Mouse (Mus musculus) liver, embryonic 13.5 days (tissue): Measurements from ENCODE around the gene Nckap5. TPM values are rescaled to one million over a fixed set of nuclear protein-coding genes. Genes with fewer than 3 reads are reported as not detected.

Experiments used
- ATAC-seq: fragments of 200-750 bp; cut with Nextera tagmentation; 2 replicates; pipeline ENCODE4 v1.8.0; 2017; ENCODE audit warnings: low read depth, mild to moderate bottlenecking, moderate number of reproducible peaks, moderate library complexity
- DNase-seq: peaks from one replicate; pipeline ENCODE4 v3.0.0; 2022
- H3K27ac ChIP-seq: fragments of 300-500 bp; sonication (generic); 2 replicates; pipeline ENCODE4 v1.5.1; 2015; ENCODE audit warnings: moderate library complexity, mild to moderate bottlenecking, inconsistent platforms
- H3K27me3 ChIP-seq: fragments of 300-500 bp; sonication (generic); 2 replicates; pipeline ENCODE4 v1.6.1; 2015; ENCODE audit warnings: mild to moderate bottlenecking, inconsistent platforms
- H3K36me3 ChIP-seq: fragments of 300-500 bp; sonication (generic); 2 replicates; pipeline ENCODE4 v1.6.1; 2015; ENCODE audit warnings: mild to moderate bottlenecking, inconsistent platforms
- H3K4me1 ChIP-seq: fragments of 300-500 bp; sonication (generic); replicated peaks from 2 replicates; pipeline ENCODE4 v1.6.1; 2015; ENCODE audit warnings: inconsistent platforms
- H3K4me2 ChIP-seq: fragments of 300-500 bp; sonication (generic); 2 replicates; pipeline ENCODE4 v1.6.1; 2015; ENCODE audit warnings: inconsistent platforms, mild to moderate bottlenecking, moderate library complexity
- H3K4me3 ChIP-seq: fragments of 300-500 bp; sonication (generic); replicated peaks from 2 replicates; pipeline ENCODE4 v1.5.1; 2015; ENCODE audit warnings: mild to moderate bottlenecking, inconsistent platforms
- H3K9ac ChIP-seq: fragments of 300-500 bp; sonication (generic); 2 replicates; pipeline ENCODE4 v1.6.1; 2015; ENCODE audit warnings: mild to moderate bottlenecking, inconsistent platforms
- H3K9me3 ChIP-seq: fragments of 300-500 bp; sonication (generic); replicated peaks from 2 replicates; pipeline ENCODE4 v1.6.1; 2016; ENCODE audit warnings: inconsistent platforms
- WGBS: fragments of 180-500 bp; shearing (Covaris S2); methylation state at CpG from one replicate; pipeline ENCODE4 v1.1.7; 2015; ENCODE audit not compliant: insufficient replicate concordance; 5-methylcytosine and 5-hydroxymethylcytosine counted together
- polyA plus RNA-seq: library from polyadenylated mRNA; unstranded; fragments of >200 nt; fragmentation: Nextera tagmentation; extraction: Ambion mirVana; gene quantifications from 2 replicates; pipeline ENCODE4 v1.2.1, GENCODE M21; 2015

The Nckap5 gene
- polyA plus RNA-seq, 1 experiment from 2014 or later = 0.74 TPM

GRCm38 (mm10) chr1:126334202-126334601, 496.4 kb downstream of the Nckap5 start:
- peak; percentile 4 for DNase-seq
- H3K4me3 ChIP-seq = no peak overlapping the region
- no peak overlapping the region for H3K27ac ChIP-seq
- no peaks in the 10 kb centered on the region for H3K27me3 ChIP-seq
- H3K9me3 ChIP-seq = no peaks in the 10 kb centered on the region
- 21% methylated on average over 4 of the region's 4 CpGs for WGBS
- H3K36me3 ChIP-seq = no peaks in the 10 kb centered on the region
- no peak overlapping the region for H3K9ac ChIP-seq
- peaks cover 20% of the 10 kb centered on the region for H3K4me1 ChIP-seq
- peak; percentile 96 for ATAC-seq
- no peak overlapping the region for H3K4me2 ChIP-seq

GRCm38 (mm10) chr1:126332026-126332425, 498.6 kb downstream of the Nckap5 start:
- Histone ChIP-seq H3K4me1 (peaks cover 20% of the 10 kb centered on the region), H3K4me2 (no peak overlapping the region), H3K4me3 (no peak overlapping the region), H3K9me3 (no peaks in the 10 kb centered on the region), H3K27ac (no peak overlapping the region), H3K36me3 (no peaks in the 10 kb centered on the region), H3K9ac (no peak overlapping the region), H3K27me3 (no peaks in the 10 kb centered on the region)
- 59% methylated on average over 2 of the region's 2 CpGs for WGBS
- ATAC-seq = no peak
- no peak for DNase-seq

GRCm38 (mm10) chr1:126320696-126321095, 509.9 kb downstream of the Nckap5 start:
- no peaks in the 10 kb centered on the region for H3K36me3 ChIP-seq
- H3K27me3 ChIP-seq = no peaks in the 10 kb centered on the region
- H3K9me3 ChIP-seq = no peaks in the 10 kb centered on the region
- 69% methylated on average over 1 of the region's 1 CpGs for WGBS
- no peak for DNase-seq
- H3K9ac ChIP-seq = no peak overlapping the region
- no peak overlapping the region for H3K4me2 ChIP-seq
- peaks cover 25% of the 10 kb centered on the region for H3K4me1 ChIP-seq
- no peak overlapping the region for H3K27ac ChIP-seq
- H3K4me3 ChIP-seq = no peak overlapping the region
- no peak for ATAC-seq

- H3K27me3 ChIP-seq = no peaks in the 10 kb centered on the region
- H3K4me3 ChIP-seq = 0 out of 2 replicates have a peak overlapping the region, but pooled peaks have one; percentile 3
- DNase-seq (peak; percentile 61), ATAC-seq (peak; percentile 94)
- H3K4me1 ChIP-seq = peaks cover 25% of the 10 kb centered on the region
- WGBS = 23% methylated on average over 11 of the region's 11 CpGs
- peak overlapping the region; percentile 45 for H3K4me2 ChIP-seq
- peak overlapping the region; percentile 75 for H3K27ac ChIP-seq
- no peaks in the 10 kb centered on the region for H3K9me3 ChIP-seq
- no peaks in the 10 kb centered on the region for H3K36me3 ChIP-seq
- no peak overlapping the region for H3K9ac ChIP-seq
These were observed 512.6 kb downstream of the Nckap5 start for GRCm38 (mm10) chr1:126317874-126318607.

GRCm38 (mm10) chr1:126317345-126317744, 513.3 kb downstream of the Nckap5 start:
- no peaks in the 10 kb centered on the region for H3K27me3 ChIP-seq
- WGBS = 52% methylated on average over 4 of the region's 4 CpGs
- DNase-seq (no peak), ATAC-seq (peak; percentile 41; the same call in 1 of the 2 replicates)
- peak overlapping the region; percentile 55; the same call in 1 of the 2 replicates for H3K27ac ChIP-seq
- no peak overlapping the region for H3K9ac ChIP-seq
- peak overlapping the region; percentile 45 for H3K4me2 ChIP-seq
- no peaks in the 10 kb centered on the region for H3K36me3 ChIP-seq
- no peaks in the 10 kb centered on the region for H3K9me3 ChIP-seq
- peaks cover 25% of the 10 kb centered on the region for H3K4me1 ChIP-seq
- H3K4me3 ChIP-seq = 0 out of 2 replicates have a peak overlapping the region, but pooled peaks have one; percentile 3

- Histone ChIP-seq H3K4me2 (peak overlapping the region; percentile 45; the same call in 1 of the 2 replicates), H3K9me3 (no peaks in the 10 kb centered on the region), H3K27me3 (no peaks in the 10 kb centered on the region), H3K27ac (no peak overlapping the region), H3K4me1 (peaks cover 25% of the 10 kb centered on the region), H3K4me3 (no peak overlapping the region), H3K9ac (no peak overlapping the region), H3K36me3 (no peaks in the 10 kb centered on the region)
- ATAC-seq = no peak
- WGBS = 62% methylated on average over 2 of the region's 2 CpGs
- peak; percentile 18 for DNase-seq
These were observed 513.7 kb downstream of the Nckap5 start for GRCm38 (mm10) chr1:126316866-126317265.

- Histone ChIP-seq H3K9ac (no peak overlapping the region), H3K36me3 (no peaks in the 10 kb centered on the region), H3K4me2 (no peak overlapping the region), H3K27me3 (no peaks in the 10 kb centered on the region), H3K4me3 (no peak overlapping the region), H3K9me3 (no peaks in the 10 kb centered on the region), H3K27ac (no peak overlapping the region), H3K4me1 (no peaks in the 10 kb centered on the region)
- 52% methylated on average over 2 of the region's 2 CpGs for WGBS
- no peak for ATAC-seq
- no peak for DNase-seq
These were observed 529.5 kb downstream of the Nckap5 start for GRCm38 (mm10) chr1:126301129-126301528.

GRCm38 (mm10) chr1:126264931-126265330, 565.7 kb downstream of the Nckap5 start:
- Histone ChIP-seq H3K4me3 (no peak overlapping the region), H3K9ac (no peak overlapping the region), H3K4me2 (no peak overlapping the region), H3K27me3 (no peaks in the 10 kb centered on the region), H3K4me1 (no peaks in the 10 kb centered on the region), H3K27ac (no peak overlapping the region), H3K36me3 (no peaks in the 10 kb centered on the region), H3K9me3 (no peaks in the 10 kb centered on the region)
- DNase-seq (no peak), ATAC-seq (no peak)
- WGBS = 63% methylated on average over 5 of the region's 5 CpGs

- ATAC-seq = no peak
- no peaks in the 10 kb centered on the region for H3K27me3 ChIP-seq
- H3K4me1 ChIP-seq = no peaks in the 10 kb centered on the region
- no peak overlapping the region for H3K4me2 ChIP-seq
- H3K36me3 ChIP-seq = no peaks in the 10 kb centered on the region
- H3K27ac ChIP-seq = no peak overlapping the region
- no peak overlapping the region for H3K4me3 ChIP-seq
- H3K9me3 ChIP-seq = no peaks in the 10 kb centered on the region
- WGBS = 58% methylated on average over 5 of the region's 5 CpGs
- no peak for DNase-seq
- H3K9ac ChIP-seq = no peak overlapping the region
These were observed 576.2 kb downstream of the Nckap5 start for GRCm38 (mm10) chr1:126254364-126254763.

- Histone ChIP-seq H3K36me3 (no peaks in the 10 kb centered on the region), H3K9me3 (no peaks in the 10 kb centered on the region), H3K9ac (no peak overlapping the region), H3K27ac (no peak overlapping the region), H3K4me3 (no peak overlapping the region), H3K27me3 (no peaks in the 10 kb centered on the region), H3K4me1 (no peaks in the 10 kb centered on the region), H3K4me2 (no peak overlapping the region)
- DNase-seq (no peak), ATAC-seq (no peak)
- 71% methylated on average over 7 of the region's 7 CpGs for WGBS
These were observed 576.7 kb downstream of the Nckap5 start for GRCm38 (mm10) chr1:126253934-126254333.

GRCm38 (mm10) chr1:126233196-126233595, 597.4 kb downstream of the Nckap5 start:
- 40% methylated on average over 4 of the region's 4 CpGs for WGBS
- Histone ChIP-seq H3K4me2 (no peak overlapping the region), H3K27ac (no peak overlapping the region), H3K9me3 (no peaks in the 10 kb centered on the region), H3K27me3 (no peaks in the 10 kb centered on the region), H3K9ac (no peak overlapping the region), H3K4me3 (no peak overlapping the region), H3K36me3 (no peaks in the 10 kb centered on the region), H3K4me1 (no peaks in the 10 kb centered on the region)
- DNase-seq (no peak), ATAC-seq (no peak)

- no peak overlapping the region for H3K9ac ChIP-seq
- DNase-seq (no peak), ATAC-seq (no peak)
- no peak overlapping the region for H3K27ac ChIP-seq
- H3K4me2 ChIP-seq = no peak overlapping the region
- no peaks in the 10 kb centered on the region for H3K27me3 ChIP-seq
- no peaks in the 10 kb centered on the region for H3K36me3 ChIP-seq
- 75% methylated on average over 9 of the region's 9 CpGs for WGBS
- no peaks in the 10 kb centered on the region for H3K4me1 ChIP-seq
- H3K9me3 ChIP-seq = no peaks in the 10 kb centered on the region
- H3K4me3 ChIP-seq = no peak overlapping the region
These were observed 599.4 kb downstream of the Nckap5 start for GRCm38 (mm10) chr1:126231199-126231598.
